Mouse (Mus musculus) ovary, postnatal 10 days (tissue): ENCODE results near the gene Wdr34.

ENCODE experiments used
- DNase-seq: peaks from one replicate; pipeline ENCODE4 v3.0.0; 2022; ENCODE audit warnings: low spot score

Gene Wdr34

DNA sequence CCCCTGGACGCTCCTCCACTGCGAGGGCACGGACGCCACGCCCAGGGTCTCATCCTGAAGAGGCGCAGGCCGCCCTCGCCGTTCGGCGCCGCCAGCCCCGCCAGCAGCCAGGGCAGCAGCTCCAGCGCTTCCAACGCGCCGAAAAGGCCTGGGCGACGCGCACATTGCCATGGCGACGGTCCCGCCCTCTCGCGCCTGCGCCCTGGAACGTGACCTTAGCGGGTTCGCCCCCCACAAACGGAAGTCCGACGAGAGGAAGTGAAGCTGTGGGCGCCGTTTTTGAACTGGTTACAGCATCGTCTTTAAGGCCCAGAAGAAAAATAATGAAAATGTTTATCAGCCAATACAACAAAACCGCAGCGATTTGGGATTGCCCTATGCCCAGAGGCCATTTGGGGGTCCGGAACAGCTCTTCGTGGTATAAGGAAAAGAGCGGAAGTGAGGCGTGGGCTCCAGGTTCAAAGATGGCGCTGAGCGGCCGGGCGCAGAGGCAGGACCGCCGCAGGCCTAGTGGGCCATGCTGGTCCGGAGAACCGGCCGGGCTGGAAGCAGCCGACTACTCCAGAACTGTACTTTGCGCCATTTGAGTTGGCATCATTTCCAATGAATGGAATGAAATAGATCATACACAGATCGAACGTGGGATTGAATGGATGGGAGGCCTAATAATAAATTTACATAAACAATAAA, at the start of gene Wdr34:
Gene Wdr34, minus strand, starts transcription at position 183 of the 690 bp plus-strand sequence.
- peak; percentile 99 for DNase-seq

DNA sequence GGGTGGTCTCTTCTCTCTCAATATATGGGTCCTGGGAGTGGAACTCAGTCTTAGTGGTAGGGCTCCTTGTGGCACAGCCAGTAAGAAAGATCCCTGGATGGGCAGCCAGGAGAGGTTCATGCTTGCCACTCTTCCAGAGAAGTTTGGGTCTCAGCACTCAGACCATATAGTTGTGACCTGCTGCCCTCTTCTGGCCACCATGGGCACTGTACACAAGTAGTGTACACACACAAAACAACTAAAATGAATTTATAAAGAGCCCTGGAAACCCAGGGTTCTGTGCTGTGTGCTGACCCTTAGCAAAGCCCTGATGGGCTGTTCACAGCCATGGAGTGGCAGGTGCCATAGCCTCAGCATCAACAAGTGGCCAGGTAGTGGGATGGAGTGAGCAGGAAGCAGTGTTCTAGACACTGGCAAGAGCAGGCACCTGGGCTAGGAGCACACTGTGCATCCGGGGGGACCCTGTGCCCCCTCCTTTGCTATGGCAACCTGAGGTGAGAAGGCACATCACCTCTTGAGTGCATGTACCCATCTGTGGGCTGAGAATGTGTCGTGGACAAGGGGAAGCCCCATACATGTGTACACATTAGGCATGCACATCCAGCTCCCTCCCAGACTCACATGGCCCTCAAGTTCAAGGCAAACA, 47.3 kb upstream of the Wdr34 start:
- DNase-seq = no peak

DNA sequence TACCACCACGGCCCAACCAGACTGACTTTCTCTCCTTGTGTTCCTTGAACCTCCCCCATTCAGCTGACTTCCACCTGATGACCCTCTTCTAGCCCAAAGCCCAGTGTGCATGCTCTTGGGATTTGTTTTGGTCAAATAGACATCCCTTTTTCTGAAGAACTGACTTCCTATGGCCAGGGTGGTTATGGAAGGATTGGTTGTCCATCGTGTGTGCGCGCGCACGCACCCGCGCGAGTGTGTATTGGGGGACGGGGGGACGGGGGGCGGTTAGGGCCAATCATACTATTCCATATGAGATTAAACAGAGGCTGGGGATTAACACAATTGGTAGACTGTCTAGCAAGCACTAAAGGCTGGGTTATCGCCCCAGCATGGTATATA, 45.5 kb upstream of the Wdr34 start:
- no peak for DNase-seq

- DNase-seq = peak; percentile 77
Measured at GRCm38 (mm10) chr2:30093471-30094207, 45.0 kb upstream of the Wdr34 start, which contains the start of gene Zdhhc12. TSS of gene Zdhhc12 (minus strand) at chr2:30093648.

DNA sequence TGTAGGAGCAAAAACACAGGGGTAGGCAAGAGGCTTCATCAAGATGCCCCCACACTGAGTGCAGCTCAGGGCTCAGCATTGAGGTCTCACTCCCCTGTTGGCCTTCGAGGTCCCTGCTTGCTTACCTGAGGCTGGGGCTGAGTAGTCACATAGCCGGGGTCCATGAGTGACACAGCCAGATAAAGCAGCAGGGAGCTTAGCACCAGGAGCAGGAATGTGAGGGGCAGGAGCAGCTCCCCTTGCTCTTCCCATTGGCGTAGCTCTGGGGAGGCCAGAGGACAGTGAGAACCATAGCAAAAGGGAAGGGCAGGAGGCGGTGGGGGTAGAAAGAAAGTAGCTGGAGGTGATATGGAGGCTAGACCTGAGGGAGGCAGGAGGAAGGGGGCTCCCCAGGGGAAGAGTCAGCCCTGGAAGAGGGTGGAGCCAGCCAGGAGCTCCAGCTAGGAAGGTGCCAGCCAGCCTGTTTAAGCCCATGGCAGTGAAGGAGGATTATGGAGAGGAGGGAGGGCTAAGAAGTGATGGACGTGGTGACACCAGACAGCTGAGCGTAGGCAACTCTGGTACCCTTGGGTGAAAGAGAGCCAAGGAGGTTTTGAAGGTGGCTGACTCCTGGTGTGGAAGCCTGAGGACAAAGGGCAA, 43.7 kb upstream of the Wdr34 start:
- DNase-seq = no peak

DNA sequence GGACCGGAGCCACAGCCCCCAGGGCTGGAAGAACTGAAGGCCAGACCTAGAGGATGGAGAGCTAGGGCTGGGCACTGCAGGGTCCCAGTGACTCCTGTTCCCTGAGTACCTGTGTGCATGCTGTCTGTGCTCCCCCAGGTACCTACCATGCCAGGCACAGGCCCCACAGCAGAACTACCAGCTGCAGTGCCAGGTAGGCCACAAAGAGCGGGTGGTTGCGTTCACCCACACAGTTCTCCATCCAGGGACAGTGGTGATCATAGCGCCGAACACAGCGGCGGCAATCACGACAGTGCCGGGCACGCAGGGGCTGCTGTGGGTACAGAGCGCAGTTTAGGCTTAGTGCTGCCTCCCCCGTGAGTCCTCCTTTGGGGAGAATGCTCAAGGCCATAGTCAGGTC, 42.8 kb upstream of the Wdr34 start:
- no peak for DNase-seq

GRCm38 (mm10) chr2:30087310-30087709, 38.6 kb upstream of the Wdr34 start:
- DNase-seq = no peak

- no peak for DNase-seq
Measured at GRCm38 (mm10) chr2:30084632-30085031, 36.0 kb upstream of the Wdr34 start.

- no peak for DNase-seq
Measured at GRCm38 (mm10) chr2:30084113-30084512, 35.4 kb upstream of the Wdr34 start.

GRCm38 (mm10) chr2:30080181-30080800, 31.6 kb upstream of the Wdr34 start:
- no peak for DNase-seq

DNA sequence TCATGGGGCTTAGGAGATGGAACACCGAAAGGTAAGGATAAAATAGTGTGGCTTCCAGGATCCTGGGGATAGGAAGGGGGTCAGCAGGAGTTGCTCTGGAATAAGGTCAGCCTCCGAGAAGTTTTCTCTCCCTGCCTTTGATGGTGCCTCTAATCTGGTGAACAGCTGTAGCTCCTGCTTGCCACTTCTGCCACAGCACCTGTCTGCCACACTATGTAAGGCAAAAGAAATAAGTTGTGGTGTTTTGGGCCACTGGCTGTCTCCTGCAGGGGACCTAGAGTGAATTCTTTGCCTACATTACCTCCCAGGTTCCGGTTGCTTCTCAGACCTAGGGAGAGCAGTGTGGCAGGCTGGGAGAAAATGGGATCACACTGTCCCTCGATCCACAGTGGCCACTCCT, 30.1 kb upstream of the Wdr34 start:
- DNase-seq = no peak

DNA sequence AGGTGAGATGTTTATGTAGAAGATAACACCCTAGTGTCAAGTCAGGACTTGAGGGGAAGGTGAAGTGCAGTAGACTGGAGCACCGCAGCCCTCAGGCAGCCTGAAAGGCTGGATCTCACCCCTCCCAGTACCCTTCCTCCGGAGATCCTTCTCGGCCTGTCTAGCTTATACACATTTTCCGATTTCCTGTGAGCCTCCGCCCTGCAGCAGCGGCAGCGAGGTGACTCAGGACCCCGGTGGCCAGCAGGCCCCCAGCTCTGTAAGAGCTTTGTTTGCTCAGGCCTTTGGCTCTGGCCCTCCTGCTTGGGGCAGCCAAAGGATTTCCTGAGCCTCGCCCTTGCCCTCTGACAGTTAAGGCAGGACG, 29.6 kb upstream of the Wdr34 start:
- DNase-seq = no peak

DNA sequence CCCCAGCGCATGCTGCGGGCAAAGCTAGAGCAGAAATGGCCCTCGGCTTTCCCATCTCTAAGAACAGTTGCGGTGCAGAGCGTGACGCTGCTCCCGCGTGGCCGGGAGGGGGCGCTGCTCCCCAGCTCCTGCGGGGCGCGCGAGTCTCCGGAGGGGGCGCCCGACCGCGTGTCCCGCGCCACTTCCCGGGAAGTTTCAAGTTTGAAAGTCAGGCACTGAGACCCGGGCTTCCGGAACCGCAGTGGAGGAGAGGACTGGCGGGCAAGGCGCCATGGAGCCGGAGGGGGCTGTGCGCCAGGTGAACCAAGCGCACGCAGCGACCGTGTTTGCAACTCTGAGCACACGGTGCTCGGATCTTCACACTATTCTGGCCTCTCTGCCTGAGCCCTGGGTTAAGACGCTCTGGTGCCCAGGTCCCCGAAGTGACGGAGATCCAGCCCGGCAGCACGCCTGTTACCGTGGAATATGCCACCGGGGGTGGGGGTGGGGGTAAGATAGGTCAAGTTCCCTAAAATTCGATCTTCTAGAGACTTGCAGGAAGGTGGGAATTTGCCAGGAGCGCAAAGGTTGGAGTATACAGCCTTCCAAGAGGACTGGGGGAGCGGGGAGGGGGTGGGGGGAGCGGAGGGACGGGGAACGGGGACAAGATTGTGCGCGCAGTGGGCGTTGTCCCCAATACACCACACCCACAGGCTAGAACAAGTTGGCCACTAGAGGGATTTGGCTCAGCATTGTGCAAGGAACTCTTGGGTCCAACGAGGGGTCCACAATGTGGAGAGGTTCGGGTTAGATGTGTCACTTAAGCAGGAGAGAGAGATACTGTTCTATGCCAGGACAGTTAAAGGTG, 29.0 kb upstream of the Wdr34 start, which contains the start of gene Pkn3:
Gene Pkn3, plus strand, starts transcription at position 183 of the 847 bp plus-strand sequence.
- peak; percentile 69 for DNase-seq

GRCm38 (mm10) chr2:30076959-30077358, 28.3 kb upstream of the Wdr34 start:
- no peak for DNase-seq

DNA sequence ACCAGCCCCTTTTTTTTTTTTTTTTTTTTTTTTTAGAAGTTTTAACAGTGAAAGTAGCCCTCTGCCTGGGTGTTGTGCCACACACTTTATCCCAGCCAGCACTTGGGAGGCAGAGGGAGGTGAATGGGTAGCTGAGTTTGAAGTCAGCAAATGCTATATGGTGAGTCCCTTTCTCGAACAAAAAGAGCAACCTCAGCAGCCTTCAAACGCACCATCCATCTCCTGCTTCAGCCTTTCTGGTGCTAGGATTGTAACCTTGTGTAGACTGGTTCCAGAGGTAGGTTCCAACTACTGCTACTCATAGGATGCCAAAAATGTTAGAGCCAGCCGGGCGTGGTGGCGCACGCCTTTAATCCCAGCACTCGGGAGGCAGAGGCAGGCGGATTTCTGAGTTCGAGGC, 27.8 kb upstream of the Wdr34 start:
- no peak for DNase-seq

GRCm38 (mm10) chr2:30075625-30076024, 26.9 kb upstream of the Wdr34 start:
- no peak for DNase-seq

DNA sequence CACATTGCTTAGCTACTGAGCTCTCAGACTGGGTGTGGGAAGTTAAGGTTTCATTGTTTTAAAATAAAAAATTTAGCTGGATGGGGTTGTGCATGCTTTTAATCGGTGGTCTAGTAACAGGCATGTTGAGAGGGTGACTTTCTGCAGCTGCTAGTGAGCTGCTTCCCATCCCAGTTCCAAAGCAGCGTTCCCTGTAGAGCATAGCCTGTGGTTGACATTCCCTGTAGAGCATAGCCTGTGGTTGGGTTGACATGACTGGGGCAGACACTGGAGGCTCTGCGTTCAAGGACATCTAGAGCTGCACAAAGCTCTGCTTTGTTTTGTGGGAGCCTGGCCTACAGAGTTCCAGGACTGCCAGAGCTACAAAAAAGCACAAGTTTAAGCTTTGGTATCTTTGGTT, 24.6 kb upstream of the Wdr34 start:
- DNase-seq = no peak

GRCm38 (mm10) chr2:30072875-30073274, 24.2 kb upstream of the Wdr34 start:
- no peak for DNase-seq

GRCm38 (mm10) chr2:30067962-30068361, 19.3 kb upstream of the Wdr34 start:
- DNase-seq = no peak

- DNase-seq = no peak
Measured at GRCm38 (mm10) chr2:30067031-30067888, 18.6 kb upstream of the Wdr34 start.
